Mouse (Mus musculus) brain, embryonic 14.5 days (tissue): ENCODE results near the gene Ift46. TPM values are rescaled to one million over a fixed set of nuclear protein-coding genes. Genes with fewer than 3 reads are reported as not detected.

Experiments used
- DNase-seq: peaks from one replicate; pipeline ENCODE4 v3.0.0-alpha.2; 2011; ENCODE audit warnings: low read depth
- CTCF ChIP-seq: fragments of 200-500 bp; IDR thresholded peaks from 2 replicates; pipeline ENCODE4 v1.5.1; 2012; ENCODE audit warnings: inconsistent platforms, mild to moderate bottlenecking, moderate library complexity, borderline replicate concordance; ENCODE audit not compliant: insufficient read depth, insufficient read length; ENCODE audit errors: extremely low read depth
- POLR2A ChIP-seq: fragments of 200-500 bp; IDR thresholded peaks from 2 replicates; pipeline ENCODE4 v1.6.1; 2012; ENCODE audit warnings: mild to moderate bottlenecking, inconsistent platforms, borderline replicate concordance; ENCODE audit not compliant: poor library complexity, insufficient read depth, insufficient read length, severe bottlenecking; ENCODE audit errors: extremely low read depth
- polyA plus RNA-seq: library from polyadenylated mRNA; depleted of rRNA; stranded (reverse); fragments of >200 nt; gene quantifications from 2 replicates; pipeline ENCODE4 v1.2.3, GENCODE M21; 2012; rRNA removed

Gene Ift46
- 132 and 147 TPM in 2 replicates for polyA plus RNA-seq

GRCm38 (mm10) chr9:44767101-44768028, at the start of gene Ift46, which contains the start of gene Arcn1:
TSS of gene Ift46 (plus strand) at chr9:44767908.
TSS of gene Arcn1 (minus strand) at chr9:44767845.
- TF ChIP-seq CTCF (no peak), POLR2A (peak; percentile 86)
- peak; percentile 98 for DNase-seq

GRCm38 (mm10) chr9:44718937-44719631, 48.6 kb upstream of the Ift46 start:
- DNase-seq, result no peak
- TF ChIP-seq POLR2A, result no peak
- no peak for TF ChIP-seq CTCF

- DNase-seq, result peak; percentile 74
- no peak for TF ChIP-seq POLR2A
- TF ChIP-seq CTCF, result no peak
Observed at GRCm38 (mm10) chr9:44719632-44720357, 47.9 kb upstream of the Ift46 start.

GRCm38 (mm10) chr9:44720358-44721153, 47.2 kb upstream of the Ift46 start:
- peak; percentile 55 for DNase-seq
- TF ChIP-seq POLR2A (peak; percentile 13; the same call in 1 of the 2 replicates), CTCF (no peak)

GRCm38 (mm10) chr9:44721154-44721876, 46.4 kb upstream of the Ift46 start:
- TF ChIP-seq POLR2A, result peak; percentile 81
- TF ChIP-seq CTCF, result peak; percentile 39; the same call in 1 of the 2 replicates
- DNase-seq, result peak; percentile 94

GRCm38 (mm10) chr9:44721877-44722186, 45.9 kb upstream of the Ift46 start:
- TF ChIP-seq CTCF (no peak), POLR2A (no peak)
- DNase-seq, result no peak

- peak; percentile 30 for DNase-seq
- TF ChIP-seq POLR2A (no peak), CTCF (no peak)
Observed at GRCm38 (mm10) chr9:44722575-44722974, 45.1 kb upstream of the Ift46 start.

GRCm38 (mm10) chr9:44723008-44723407, 44.7 kb upstream of the Ift46 start:
- TF ChIP-seq POLR2A (no peak), CTCF (no peak)
- DNase-seq, result no peak

- TF ChIP-seq CTCF (no peak), POLR2A (no peak)
- peak; percentile 80 for DNase-seq
Observed at GRCm38 (mm10) chr9:44723521-44724041, 44.1 kb upstream of the Ift46 start.
